Mouse (Mus musculus) heart, embryonic 10.5 days (tissue): ENCODE data around the gene Susd3. TPM values are rescaled to one million over a fixed set of nuclear protein-coding genes. Genes with fewer than 3 reads are reported as not detected.

Experiments used
- DNase-seq: peaks from one replicate; pipeline ENCODE4 v3.0.0-alpha.2; 2017; ENCODE audit warnings: low spot score
- H3K27ac ChIP-seq: fragments of 300-500 bp; sonication (generic); 2 replicates; pipeline ENCODE4 v1.5.1; 2016; ENCODE audit warnings: mild to moderate bottlenecking
- H3K27me3 ChIP-seq: fragments of 300-500 bp; sonication (generic); 2 replicates; pipeline ENCODE4 v1.6.1; 2016; ENCODE audit warnings: mild to moderate bottlenecking; ENCODE audit not compliant: poor library complexity, insufficient read depth, severe bottlenecking
- H3K36me3 ChIP-seq: fragments of 300-500 bp; sonication (generic); 2 replicates; pipeline ENCODE4 v1.6.1; 2016; ENCODE audit warnings: mild to moderate bottlenecking, moderate library complexity
- H3K4me1 ChIP-seq: fragments of 300-500 bp; sonication (generic); 2 replicates; pipeline ENCODE4 v1.6.1; 2016; ENCODE audit warnings: mild to moderate bottlenecking
- H3K4me3 ChIP-seq: fragments of 300-500 bp; sonication (generic); 2 replicates; pipeline ENCODE4 v1.5.1; 2016; ENCODE audit warnings: mild to moderate bottlenecking, moderate library complexity
- H3K9me3 ChIP-seq: fragments of 300-500 bp; sonication (generic); 2 replicates; pipeline ENCODE4 v1.6.1; 2016; ENCODE audit warnings: mild to moderate bottlenecking, moderate library complexity
- WGBS: fragments of 180-500 bp; shearing (Covaris S2); methylation state at CpG from one replicate; pipeline ENCODE4 v1.1.7; 2016; 5-methylcytosine and 5-hydroxymethylcytosine counted together
- polyA plus RNA-seq: library from polyadenylated mRNA; unstranded; fragments of >200 nt; fragmentation: Nextera tagmentation; extraction: Ambion mirVana; gene quantifications from 2 replicates; pipeline ENCODE4 v1.2.1, GENCODE M21; 2016

Susd3 gene
- polyA plus RNA-seq, 1 experiment from 2014 or later = 1.1 TPM

DNA sequence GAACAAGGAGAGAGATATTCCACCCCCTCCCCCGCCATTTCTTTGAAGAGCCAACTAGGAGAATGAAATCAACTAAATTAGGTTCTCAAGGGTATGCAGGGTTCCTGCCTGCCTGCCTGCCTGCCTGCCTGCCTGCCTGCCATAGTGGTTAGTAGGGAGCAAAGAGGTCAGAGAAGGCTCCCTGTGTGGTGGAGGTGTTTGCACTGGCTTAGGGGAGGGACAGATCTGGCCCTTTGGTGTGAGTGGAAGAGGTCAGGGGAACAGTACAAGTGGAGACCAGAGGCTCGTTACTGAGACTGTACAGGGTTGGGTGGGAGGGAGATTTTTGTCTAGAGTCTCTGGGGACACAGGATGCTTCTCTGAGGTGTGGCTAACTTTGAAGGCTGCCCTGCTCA, 59.5 kb downstream of the Susd3 start:
- Histone ChIP-seq H3K27me3 (no peaks in the 10 kb centered on the region), H3K36me3 (no peaks in the 10 kb centered on the region), H3K9me3 (no peaks in the 10 kb centered on the region; the same call in 1 of the 2 replicates), H3K27ac (peak overlapping the region; percentile 88), H3K4me1 (peaks cover 59% of the 10 kb centered on the region), H3K4me3 (peak overlapping the region; percentile 79; the same call in 1 of the 2 replicates)
- 50% methylated on average over 2 of the region's 2 CpGs for WGBS
- DNase-seq = no peak

DNA sequence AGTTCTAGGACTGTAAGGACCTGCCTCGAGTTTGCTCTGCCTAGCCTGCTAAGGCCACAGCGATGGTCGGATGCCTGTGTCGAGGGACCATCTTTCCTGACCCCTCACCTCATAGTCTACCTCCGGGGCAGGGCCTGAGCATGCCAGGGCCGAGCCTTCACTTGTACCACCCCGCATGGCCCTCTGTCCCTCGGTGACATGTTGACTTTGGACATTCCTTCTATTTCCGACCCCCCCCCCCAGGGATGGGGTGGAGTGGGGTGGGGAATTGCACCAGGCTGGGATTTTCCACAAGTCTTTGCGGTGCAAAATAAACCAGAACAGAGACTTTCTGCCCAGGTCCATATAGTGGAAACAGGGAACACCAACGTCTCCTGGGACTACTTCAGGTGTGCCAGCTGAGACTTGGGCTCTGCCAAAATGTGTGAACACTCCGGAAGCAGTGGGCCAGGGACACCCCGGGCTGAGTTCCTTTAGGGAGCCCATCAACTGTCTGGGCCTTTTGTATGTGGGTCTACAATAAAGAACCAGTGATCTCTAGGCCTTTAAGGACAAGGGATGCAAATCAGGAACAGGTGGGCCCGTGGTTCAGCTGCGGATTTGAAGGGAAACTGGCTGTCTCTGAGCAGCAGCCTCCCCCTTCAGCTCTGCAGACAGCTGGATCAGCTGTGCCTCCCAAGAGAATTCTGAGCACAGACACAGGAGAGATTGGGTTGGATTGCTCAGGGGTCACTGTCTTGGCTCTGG, 60.1 kb downstream of the Susd3 start:
- Histone ChIP-seq H3K9me3 (no peaks in the 10 kb centered on the region; the same call in 1 of the 2 replicates), H3K4me3 (peak overlapping the region; percentile 79), H3K36me3 (no peaks in the 10 kb centered on the region), H3K27me3 (no peaks in the 10 kb centered on the region), H3K27ac (peak overlapping the region; percentile 88), H3K4me1 (peaks cover 64% of the 10 kb centered on the region)
- no peak for DNase-seq
- WGBS = 23% methylated on average over 15 of the region's 15 CpGs

DNA sequence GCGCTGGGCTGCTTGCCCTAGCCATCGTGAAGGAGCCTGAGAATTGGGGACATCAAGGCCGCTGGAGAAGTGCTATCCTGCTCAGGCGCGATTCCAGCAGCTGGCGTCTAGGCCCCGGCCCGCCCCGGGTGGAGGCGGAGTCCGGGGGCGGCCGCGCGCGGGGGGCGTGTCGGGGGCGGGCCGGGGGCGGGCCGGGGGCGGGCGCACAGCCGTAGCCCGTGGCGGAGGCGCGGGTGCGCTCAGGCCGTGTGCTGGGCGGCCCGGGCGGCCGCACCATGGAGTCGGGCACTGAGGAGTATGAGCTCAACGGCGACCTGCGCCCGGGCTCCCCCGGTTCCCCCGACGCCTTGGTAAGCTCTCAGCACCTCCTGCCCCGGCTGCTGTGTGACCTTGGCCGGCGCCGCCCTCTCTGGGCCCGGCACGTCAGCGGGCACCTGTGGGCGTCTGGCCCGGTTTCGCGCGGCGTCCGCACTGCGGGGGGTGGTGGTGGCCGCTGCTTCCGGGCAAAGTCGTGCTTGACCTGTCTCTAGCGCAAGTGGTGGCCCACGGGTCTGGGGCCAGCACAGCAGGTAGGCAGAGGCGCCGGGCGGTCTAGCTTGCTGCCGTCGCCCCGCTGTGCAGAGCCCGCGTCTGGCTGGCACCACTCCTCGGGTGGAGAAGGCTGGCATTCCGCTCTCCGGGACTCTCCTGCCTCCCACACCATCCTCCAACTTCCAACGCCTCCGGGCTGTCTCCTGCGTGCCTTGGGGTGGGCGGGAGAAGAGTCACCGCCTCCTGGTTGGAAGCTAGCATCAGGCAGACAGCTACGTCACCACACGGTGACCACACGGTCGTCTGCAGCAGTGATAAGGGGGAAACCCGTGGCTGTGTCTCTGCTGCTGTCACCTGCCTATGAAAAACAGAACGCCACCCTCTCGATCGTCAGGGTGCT, 61.0 kb downstream of the Susd3 start, which contains the start of gene Ninj1:
TSS of gene Ninj1 (plus strand) at position 198 of the 931 bp plus-strand sequence.
- Histone ChIP-seq H3K4me3 (peak within 1 kb of the TSS; percentile 79), H3K27me3 (no peaks in the 10 kb centered on the region), H3K9me3 (no peaks in the 10 kb centered on the region; the same call in 1 of the 2 replicates), H3K27ac (peak within 1 kb of the TSS; percentile 88), H3K36me3 (no peaks in the 10 kb centered on the region), H3K4me1 (peaks cover 69% of the 10 kb centered on the region)
- peak; percentile 92 for DNase-seq
- under 1% methylated on average over 80 of the region's 87 CpGs for WGBS

DNA sequence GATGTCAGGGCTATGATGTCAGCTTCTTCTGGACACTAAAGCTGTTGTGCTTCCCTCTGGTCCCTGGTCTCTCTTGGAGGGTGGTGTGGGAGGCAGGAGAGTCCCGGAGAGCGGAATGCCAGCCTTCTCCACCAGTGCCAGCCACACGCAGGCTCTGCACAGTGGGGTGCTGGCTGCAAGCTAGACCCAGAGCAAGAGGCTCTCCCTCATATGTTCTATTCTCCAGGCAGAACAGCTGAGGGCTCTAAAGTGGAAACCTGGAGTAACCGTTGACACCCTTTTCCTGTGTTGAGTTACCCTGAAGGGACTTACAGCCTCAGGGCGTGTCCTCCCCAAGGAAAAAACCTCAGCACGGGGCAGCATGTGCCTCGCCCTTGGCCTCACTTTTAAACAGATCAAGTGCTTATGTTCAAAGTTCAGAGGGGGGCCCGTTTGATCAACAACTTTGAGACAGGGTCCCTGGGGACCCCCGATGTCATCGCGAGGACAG, 61.7 kb downstream of the Susd3 start:
- WGBS = 17% methylated on average over 11 of the region's 11 CpGs
- no peaks in the 10 kb centered on the region; the same call in 1 of the 2 replicates for H3K9me3 ChIP-seq
- peak overlapping the region; percentile 79 for H3K4me3 ChIP-seq
- H3K4me1 ChIP-seq = peaks cover 63% of the 10 kb centered on the region
- H3K36me3 ChIP-seq = no peaks in the 10 kb centered on the region
- DNase-seq = no peak
- peak overlapping the region; percentile 88 for H3K27ac ChIP-seq
- H3K27me3 ChIP-seq = no peaks in the 10 kb centered on the region

DNA sequence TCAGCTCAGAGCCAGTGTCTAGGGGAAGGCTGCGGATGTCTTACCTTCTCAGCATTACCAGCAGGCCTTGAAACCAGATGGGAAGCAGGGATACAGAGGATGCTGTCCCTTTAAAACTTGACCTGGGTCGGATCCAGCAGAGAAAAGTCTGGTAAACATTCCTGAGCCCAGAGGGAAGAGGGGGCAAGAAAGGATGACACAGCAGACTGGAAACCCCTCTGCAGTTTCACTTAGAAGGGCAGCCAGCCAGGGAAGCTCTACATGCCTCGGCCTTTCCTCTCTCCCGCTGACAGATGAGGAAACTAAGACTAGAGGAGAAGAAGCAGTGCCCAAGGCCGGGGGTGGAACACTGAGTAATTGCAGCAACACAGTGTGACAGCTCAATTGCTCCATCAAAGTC, 64.9 kb downstream of the Susd3 start:
- DNase-seq = no peak
- 41% methylated on average over 5 of the region's 5 CpGs for WGBS
- no peak overlapping the region for H3K4me3 ChIP-seq
- peak overlapping the region; percentile 17; the same call in 1 of the 2 replicates for H3K27ac ChIP-seq
- H3K36me3 ChIP-seq = no peaks in the 10 kb centered on the region
- H3K4me1 ChIP-seq = peaks cover 46% of the 10 kb centered on the region
- no peaks in the 10 kb centered on the region for H3K27me3 ChIP-seq
- no peaks in the 10 kb centered on the region; the same call in 1 of the 2 replicates for H3K9me3 ChIP-seq

DNA sequence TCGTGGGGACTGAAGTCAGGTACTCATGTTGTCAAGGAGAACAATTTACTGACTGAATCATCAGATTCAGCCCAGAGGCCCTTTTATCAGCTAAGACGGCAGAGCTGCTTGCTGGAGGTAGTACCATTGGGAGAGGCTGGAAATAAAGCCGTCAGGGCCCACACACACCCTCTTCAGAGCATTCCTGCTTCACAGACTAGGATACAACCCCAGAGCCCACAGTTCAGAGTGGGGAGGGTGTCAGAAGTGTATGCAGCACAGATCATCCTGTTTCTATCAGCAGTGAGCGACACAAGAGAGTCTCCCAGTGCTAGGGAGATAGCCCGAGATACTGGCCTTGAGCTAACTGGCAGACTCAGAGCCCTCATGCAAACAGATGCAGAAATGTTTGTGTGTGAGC, 65.3 kb downstream of the Susd3 start:
- H3K27ac ChIP-seq = 0 out of 2 replicates have a peak overlapping the region, but pooled peaks have one; percentile 17
- 32% methylated on average over 5 of the region's 5 CpGs for WGBS
- no peaks in the 10 kb centered on the region; the same call in 1 of the 2 replicates for H3K9me3 ChIP-seq

DNA sequence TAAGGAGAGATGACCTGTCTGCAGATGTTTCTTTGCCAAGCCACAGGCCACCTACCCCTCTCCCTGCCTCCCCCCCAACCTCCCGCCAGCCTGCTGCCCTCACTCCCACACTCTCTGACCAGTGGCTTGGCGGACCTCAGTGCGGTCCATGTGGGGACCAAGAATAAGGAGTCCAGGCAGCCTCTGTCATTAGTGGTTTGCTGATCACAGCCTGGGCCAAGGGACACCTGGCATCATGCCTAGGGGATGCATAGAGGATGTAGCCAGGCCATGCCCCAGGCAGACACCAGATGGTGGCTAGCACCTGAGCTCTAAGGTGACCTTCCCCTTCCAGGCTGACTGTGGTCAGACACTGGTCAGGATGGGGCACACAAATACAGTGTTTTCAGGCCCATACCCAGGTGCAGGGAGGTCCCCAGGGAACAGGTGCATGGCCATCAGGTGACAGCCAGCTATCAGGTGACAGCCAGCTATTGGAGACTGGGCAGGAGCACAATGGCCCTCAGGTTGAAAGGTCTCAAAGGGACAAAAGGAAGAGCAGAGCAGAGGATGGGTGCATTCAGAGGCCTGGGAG, 67.0 kb downstream of the Susd3 start:
- peak overlapping the region; percentile 1; the same call in 1 of the 2 replicates for H3K27ac ChIP-seq
- no peak for DNase-seq
- WGBS = 80% methylated on average over 3 of the region's 3 CpGs
- peaks cover 32% of the 10 kb centered on the region for H3K4me1 ChIP-seq
- H3K36me3 ChIP-seq = no peaks in the 10 kb centered on the region
- no peaks in the 10 kb centered on the region for H3K27me3 ChIP-seq
- no peaks in the 10 kb centered on the region; the same call in 1 of the 2 replicates for H3K9me3 ChIP-seq
- H3K4me3 ChIP-seq = no peak overlapping the region

More for the DNA sequence above, 65.3 kb downstream of the Susd3 start:
- H3K27me3 ChIP-seq = no peaks in the 10 kb centered on the region
- DNase-seq = no peak
- H3K4me3 ChIP-seq = no peak overlapping the region
- H3K4me1 ChIP-seq = peaks cover 44% of the 10 kb centered on the region
- H3K36me3 ChIP-seq = no peaks in the 10 kb centered on the region

DNA sequence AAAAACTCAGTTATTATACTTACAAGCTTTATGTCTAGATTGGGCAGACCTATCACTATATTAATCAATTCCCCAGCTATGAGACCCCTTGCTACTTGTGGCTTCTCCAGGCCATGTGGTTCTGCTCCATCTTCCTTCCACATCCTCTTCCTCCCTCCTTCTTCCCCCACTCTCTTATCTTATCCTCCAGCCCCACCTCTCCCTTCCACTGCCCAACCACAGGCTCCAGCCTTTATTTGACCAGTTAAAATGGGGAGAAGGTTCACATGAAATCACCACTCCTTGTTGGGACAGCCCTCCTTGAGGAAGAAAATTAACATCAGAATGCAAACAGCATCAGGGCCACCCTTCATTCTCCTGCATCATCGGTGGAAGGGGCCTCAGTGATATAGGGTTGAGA, 67.8 kb downstream of the Susd3 start:
- no peaks in the 10 kb centered on the region for H3K36me3 ChIP-seq
- no peak for DNase-seq
- WGBS = 60% methylated on average over 1 of the region's 1 CpGs
- H3K27me3 ChIP-seq = no peaks in the 10 kb centered on the region
- peaks cover 32% of the 10 kb centered on the region for H3K4me1 ChIP-seq
- H3K27ac ChIP-seq = no peak overlapping the region
- no peak overlapping the region for H3K4me3 ChIP-seq
- H3K9me3 ChIP-seq = no peaks in the 10 kb centered on the region; the same call in 1 of the 2 replicates

Other genes with a start within 250 kb of the Susd3 start
- 0.89 TPM in 2 replicates for gene Wnk2, start 100.7 kb downstream of the Susd3 start, polyA plus RNA-seq
- 51.3 and 55.3 TPM in 2 replicates for gene Ninj1, start 61.2 kb downstream of the Susd3 start, polyA plus RNA-seq
- 52.7 and 64.6 TPM in 2 replicates for gene Card19, start 32.7 kb downstream of the Susd3 start, polyA plus RNA-seq
- gene Fgd3, start 71.6 kb upstream of the Susd3 start, polyA plus RNA-seq = 0.26 and 0.45 TPM in 2 replicates
- gene Bicd2, start 92.9 kb upstream of the Susd3 start, polyA plus RNA-seq = 37.5 and 46.7 TPM in 2 replicates
- gene Ippk, start 172.5 kb upstream of the Susd3 start, polyA plus RNA-seq = 15.8 and 18.5 TPM in 2 replicates
- 0.68 and 0.90 TPM in 2 replicates for gene Tes3-ps, start 244.6 kb upstream of the Susd3 start, polyA plus RNA-seq